Mouse (Mus musculus): ENCODE results near the gene Ciao1.
"Not testable (repeated sequence)": the region's sequence is repeated elsewhere in the genome, so short reads cannot be mapped to it uniquely, and the experiment has no call there.

Ciao1 gene

DNA sequence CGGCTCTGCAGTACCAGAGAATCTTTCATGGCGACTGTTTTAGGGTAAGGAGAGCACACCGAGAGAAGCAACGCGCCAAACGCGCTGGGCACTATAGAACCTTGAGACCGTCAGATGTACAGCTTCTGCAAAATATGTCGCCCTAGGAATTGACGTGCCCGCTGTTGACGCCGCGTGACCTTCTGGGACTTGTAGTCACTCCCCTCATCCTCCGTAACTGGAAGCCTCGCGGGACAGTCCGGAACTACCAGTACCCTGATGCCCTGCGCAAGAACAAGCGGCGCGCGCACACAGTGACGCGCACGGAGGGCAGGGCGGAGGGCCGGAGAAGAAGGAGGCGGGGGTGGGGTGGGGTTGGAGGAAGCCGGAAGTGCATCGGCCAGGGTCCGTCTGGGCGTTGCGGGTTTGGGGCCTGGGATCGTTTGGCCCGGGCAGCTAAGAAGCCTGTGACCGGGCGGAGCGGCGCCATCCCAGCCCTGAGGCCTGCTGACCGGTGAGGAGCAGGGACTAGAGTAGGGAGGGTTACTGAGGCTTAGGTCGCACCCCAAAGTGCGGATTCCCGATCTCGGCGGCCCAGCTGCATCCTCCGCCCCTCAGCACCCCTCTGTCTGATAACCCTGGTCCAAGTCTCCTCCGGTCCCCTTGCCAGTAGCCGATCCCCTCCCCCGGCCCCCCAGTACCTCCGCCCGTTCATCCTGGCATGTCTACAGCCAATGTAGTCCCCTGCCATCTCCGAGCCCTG is at the start of gene Ciao1, which contains the start of gene Tmem127:
Gene Ciao1 (minus strand): TSS at position 225 of the 742 bp plus-strand sequence.
Gene Tmem127 (plus strand): TSS at position 317 of the 742 bp plus-strand sequence.
- peak; percentile 95 to 97 for DNase-seq

DNA sequence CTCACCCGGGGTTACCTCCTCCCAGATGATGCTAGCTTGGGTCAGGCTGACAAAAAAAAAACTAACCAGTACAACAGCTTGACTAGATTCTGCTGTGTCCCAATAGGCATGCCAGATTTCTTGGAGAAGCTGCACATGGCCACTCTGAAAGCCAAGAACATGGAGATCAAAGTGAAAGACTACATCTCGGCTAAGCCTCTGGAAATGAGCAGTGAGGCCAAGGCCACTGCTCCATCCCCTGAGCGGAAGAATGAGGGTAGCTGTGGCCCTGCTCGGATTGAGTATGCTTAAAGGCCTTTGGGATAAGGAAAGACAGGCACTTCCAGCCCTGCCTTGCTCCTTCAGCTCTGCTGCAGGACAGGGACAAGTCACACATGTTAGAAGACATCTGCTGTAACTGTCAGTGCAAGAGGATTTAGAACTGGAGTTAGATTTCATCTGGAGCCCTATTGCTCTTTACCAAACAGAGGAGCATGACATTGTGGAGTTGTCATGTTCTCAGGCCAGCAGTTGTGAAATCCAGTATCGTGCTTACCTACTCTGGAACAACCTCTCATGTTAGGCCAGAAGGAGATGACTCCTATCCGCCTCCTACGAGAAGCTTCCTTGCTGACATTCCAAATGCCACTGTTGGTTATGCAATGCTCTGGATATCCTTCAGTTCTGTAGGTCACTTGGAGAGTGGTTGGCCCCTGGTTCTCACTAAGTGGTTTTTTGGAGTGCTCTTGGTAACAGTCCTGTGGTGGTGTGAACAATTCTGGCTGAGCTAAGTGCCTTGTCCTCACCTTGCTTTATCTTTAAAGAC is 49.6 kb upstream of the Ciao1 start:
- DNase-seq = no peak

DNA sequence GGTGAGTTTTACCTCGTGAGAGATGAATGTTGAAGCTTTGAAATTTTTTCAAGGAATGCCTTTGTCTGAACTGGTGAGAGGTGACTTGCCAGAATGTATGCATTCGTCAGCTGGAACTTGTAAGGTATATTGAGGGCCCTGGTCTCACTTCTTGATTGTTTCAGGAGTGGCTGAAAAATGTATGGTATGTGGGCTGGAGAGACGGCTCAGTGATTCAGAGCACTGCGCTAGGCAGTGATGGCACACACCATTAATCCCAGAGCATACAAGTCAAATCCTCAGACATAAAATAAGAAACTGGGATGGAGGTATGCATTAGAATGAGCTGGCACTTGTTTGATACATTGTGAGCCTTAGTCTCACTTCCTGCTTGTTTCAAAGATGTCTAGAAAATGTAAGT is 44.6 kb upstream of the Ciao1 start:
- no peak for DNase-seq

DNA sequence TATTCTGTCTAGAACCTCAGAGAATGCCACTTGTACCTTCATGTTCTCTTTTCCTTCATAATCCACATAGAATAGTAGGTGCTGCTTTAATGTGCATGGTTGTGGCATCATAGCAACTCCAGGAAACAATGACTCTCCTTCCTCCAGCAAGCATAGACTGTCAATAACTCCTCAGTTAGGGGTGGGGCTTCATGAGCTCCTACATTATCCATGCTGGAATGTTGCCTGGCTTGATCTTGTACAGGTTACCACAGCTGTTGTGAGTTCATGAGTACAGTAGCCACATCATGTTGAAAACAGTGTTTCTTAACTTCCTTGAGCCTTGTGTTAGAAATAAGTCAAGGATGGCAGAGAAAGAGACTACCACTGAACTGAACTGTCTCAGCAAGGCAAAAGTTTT is 30.5 kb upstream of the Ciao1 start:
- no peak for DNase-seq

DNA sequence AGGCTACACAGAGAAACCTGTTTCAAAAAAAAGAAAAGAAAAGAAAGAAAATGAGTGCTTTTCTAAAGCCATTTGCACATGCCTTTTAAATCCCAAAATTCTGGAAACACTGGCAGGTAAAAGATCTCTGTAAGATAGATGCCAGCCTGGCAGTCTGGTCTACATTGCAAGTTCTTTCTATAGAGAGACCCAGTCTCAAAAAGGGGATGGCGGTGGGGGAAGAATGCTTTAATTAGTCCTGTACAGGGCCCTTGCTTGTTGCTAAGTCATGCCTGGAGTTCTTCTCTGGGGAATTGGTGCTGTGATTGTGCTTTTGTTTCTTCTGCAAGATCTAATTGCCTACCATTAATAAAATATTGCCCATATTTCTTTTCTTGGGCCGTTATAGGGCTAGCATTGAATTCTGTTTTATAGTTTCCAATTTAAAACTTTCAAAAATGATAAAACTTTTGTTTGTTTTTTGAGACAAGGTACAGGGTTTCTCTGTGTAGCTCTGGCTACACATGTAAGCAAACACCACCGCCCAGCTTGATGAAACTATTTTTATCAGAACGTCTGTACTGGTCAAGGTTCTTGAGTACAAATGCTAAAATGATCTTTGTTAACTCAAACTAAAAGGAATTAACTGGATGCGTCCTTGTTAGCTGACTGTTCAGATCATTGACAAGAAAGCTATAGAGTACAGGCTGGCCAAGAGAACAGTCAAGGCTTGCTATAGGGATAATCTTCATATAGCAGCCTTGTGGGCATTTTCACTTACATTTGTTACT is 28.1 kb upstream of the Ciao1 start:
- DNase-seq = no peak

- DNase-seq = no peak
These were observed 27.0 kb upstream of the Ciao1 start for GRCm38 (mm10) chr2:127274590-127274989.

- DNase-seq = no peak
These were observed 25.2 kb upstream of the Ciao1 start for GRCm38 (mm10) chr2:127272806-127273205.

- DNase-seq = not testable (repeated sequence)
These were observed 24.4 kb upstream of the Ciao1 start for GRCm38 (mm10) chr2:127272049-127272448.

DNA sequence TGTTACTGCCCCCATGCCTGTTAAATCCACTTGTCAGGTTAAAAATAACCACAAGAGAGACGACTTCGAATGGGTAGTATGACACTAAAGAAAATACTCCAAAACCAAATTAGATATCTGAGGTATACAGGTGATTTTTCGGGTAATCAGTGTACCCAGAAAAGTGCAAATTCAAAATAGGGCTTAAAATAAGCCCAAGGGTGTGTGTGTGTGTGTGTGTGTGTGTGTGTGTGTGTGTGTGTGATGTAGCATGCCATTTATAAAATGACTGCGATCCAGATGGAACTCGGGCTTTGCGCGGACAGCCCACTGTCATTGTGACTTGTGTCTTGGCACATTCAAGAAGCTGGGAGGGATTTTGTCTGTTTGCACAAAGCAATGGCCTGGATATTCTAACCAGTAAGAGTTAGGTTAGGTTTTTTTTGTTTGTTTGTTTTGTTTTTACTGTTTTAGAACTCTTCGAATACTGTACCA is 23.5 kb upstream of the Ciao1 start:
- DNase-seq = peak; percentile 28 to 34

GRCm38 (mm10) chr2:127270300-127271041 is 22.9 kb upstream of the Ciao1 start:
- peak; percentile 83 to 90 for DNase-seq

DNA sequence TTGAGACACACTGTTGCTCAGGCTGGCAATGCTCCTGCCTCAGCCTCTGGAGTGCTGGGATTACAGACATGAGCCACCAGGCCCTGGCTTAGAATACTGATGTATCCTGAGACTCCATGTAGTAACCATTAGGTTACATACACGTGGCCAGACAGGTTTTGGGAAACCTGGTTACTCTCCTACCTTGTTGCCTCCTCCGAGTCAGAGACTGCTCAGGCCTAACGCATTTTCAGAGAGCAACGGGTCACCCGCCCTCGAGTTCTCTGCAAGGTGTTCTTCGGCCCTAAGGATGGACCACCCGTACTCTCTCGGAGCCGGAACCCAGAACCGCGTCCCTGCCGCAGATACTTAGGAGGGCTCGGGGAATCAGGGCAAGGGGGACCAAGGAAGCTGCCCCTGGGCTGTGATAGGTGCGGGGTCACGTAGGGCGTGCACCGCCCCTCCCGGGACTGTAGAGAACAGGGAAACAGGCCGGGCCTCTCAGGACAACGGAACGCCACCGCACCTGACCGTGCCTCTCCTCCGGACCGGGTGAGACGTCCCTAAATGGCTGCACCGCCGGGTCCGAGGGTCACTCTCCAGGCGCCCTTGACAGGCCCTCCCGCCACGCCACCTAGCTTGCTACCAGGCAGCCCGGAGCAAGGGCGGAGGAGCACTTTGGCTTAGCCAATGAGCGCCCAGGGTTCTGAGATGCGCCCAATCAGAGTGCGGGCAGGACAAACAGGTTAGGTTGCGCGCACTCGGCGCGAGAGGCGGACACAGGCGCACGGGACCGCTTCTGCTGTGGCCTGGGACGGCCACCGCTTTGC is 22.1 kb upstream of the Ciao1 start, which contains the start of gene Stard7:
Gene Stard7 (plus strand): TSS at position 728 of the 809 bp plus-strand sequence.
- DNase-seq = peak; percentile 95 to 96

GRCm38 (mm10) chr2:127267854-127268253 is 20.2 kb upstream of the Ciao1 start:
- DNase-seq = no peak

DNA sequence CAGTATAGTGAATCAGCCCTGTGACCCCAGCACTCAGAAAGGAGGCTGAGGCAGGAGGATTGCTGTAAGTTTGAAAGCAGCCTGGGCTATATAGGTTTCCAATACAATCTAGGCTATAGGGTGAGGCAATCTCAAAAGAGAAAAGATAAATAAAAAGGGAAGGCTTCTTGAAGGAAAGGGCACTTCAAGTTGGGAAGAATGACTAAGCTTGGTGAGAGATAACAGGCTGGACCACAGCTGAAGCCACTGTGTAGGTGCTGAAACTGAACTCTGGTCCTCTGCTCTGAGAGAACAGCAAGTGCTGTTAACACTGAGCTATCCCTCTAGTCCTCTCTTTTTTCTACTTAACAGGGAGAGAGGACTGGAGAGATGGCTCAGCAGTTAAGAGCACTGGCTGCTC is 14.9 kb upstream of the Ciao1 start:
- no peak for DNase-seq

- DNase-seq = no peak
These were observed 11.7 kb upstream of the Ciao1 start for GRCm38 (mm10) chr2:127259340-127259739.

DNA sequence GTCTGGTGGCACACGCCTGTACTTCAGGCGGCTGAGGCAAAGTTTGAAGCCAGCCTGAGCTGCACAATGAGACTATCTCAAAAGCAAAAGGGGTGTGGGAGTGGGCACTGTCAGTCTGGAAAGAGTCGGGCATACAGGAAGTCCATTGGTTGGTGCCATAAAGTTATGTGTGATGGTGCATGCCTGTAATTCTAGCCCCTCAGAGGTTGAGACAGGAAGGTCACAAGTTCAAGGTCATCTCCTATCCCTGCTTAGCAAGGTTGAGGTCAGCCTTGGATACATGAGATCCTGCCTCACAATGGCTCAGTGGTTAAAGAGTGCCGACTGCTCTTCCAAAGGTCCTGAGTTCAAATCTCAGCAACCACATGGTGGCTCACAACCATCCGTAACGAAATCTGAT is 7.7 kb upstream of the Ciao1 start:
- DNase-seq = no peak

- no peak for DNase-seq
These were observed 7.1 kb upstream of the Ciao1 start for GRCm38 (mm10) chr2:127254604-127255134.

GRCm38 (mm10) chr2:127252787-127253186 is 5.2 kb upstream of the Ciao1 start:
- DNase-seq = no peak

DNA sequence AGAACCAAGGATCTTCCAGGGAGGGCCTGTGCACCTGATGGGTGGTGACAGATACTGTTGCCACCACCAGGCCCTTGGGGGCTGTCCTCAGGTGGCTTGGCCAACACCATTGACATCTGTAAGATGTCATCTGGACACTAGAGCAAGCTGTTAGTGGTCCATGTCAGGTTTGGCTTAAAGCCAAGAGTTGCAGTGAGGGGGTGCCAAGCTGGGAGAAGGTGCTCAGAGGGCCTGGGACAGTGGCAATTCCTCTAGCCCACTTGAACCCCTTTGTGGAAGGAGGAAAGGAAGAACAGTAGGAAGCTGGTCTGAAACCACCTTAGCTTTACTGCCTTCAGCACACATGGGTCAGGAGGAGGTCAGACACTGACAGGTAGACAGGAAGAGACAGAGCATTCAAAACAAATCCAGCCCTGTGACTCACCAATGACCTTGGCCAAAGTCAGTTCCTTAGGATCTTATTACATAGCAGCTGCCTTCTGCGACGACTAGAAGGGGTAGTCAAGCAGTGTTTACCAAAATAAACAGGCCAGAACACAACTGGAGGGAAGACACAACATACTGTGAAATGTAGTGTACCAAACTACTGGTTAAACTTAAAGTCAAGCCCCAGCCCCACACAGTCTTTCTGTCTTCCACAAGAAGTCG is 4.4 kb upstream of the Ciao1 start:
- no peak for DNase-seq

DNA sequence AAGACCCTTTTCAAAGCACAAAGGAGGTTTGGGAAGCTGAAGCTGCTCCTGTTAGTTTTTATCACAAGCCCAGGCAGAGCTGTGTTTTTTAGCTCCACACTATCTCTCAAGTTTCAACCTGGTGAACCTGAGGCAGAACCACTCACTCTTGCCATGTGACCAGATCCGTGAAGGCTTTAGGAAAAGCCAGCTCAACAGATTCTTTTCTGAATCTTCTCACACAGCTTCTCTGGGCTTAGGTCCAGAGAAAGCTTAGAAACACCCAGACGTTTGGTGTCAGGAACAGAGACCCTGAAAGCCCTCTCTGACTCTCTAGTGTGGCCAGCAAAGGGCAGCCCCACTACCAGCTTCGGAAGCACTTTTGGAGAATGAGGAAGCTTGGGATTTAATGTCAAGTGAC is 3.8 kb upstream of the Ciao1 start:
- no peak for DNase-seq

- no peak for DNase-seq
These were observed 2.8 kb upstream of the Ciao1 start for GRCm38 (mm10) chr2:127250291-127251008.

All from cerebellum, postnatal 36 days (tissue).